ENCODE assay signal across 13 mouse cellular contexts in genomic region chrX:48877613-48878012, GRCm38 (mm10). TPM values are rescaled to one million over a fixed set of nuclear protein-coding genes. Genes with fewer than 3 reads are reported as not detected.
"Had no signal": no experiment of that assay in that cellular context is flagged by ENCODE, and none has a peak within 500 bp of the region (broad histone marks: within the 10 kb centered on the region; RNA-seq: fewer than 3 reads in every experiment).

Gene Gm595, minus strand, starts transcription at chrX:48877713.

- DNase-seq: liver, postnatal 0 days; lung, adult 2 months; lung, postnatal 14 days; lung, postnatal 36 days; retina, postnatal 1 day; right cerebral cortex, adult 18-20 months; right cerebral cortex, postnatal 25 days; right cerebral cortex, postnatal 4 days; spleen, adult 18-20 months; thymus, adult 2 months; thymus, postnatal 25 days; thymus, postnatal 4 days had no signal

RNA-seq across cellular contexts. Expression of gene Gm595, which starts in this region (rescaled TPM):
- total RNA-seq: megakaryocyte progenitor cell, adult 5-6 weeks had no signal
